Mouse (Mus musculus) liver, embryonic 14.5 days (tissue): ENCODE measurements around the gene Rusc2. TPM values are rescaled to one million over a fixed set of nuclear protein-coding genes. Genes with fewer than 3 reads are reported as not detected.

Experiments
- ATAC-seq: fragments of 200-750 bp; cut with Nextera tagmentation; 2 replicates; pipeline ENCODE4 v1.8.0; 2017; ENCODE audit warnings: moderate number of reproducible peaks, mild to moderate bottlenecking, moderate library complexity; ENCODE audit not compliant: insufficient read depth
- DNase-seq, 3 experiments: peaks; one replicate each; pipeline ENCODE4 v3.0.0-alpha.2; 2012 to 2013; ENCODE audit warnings: low read depth in 3 of 3, low spot score in 3 of 3
- H3K27ac ChIP-seq: fragments of 300-500 bp; sonication (generic); 2 replicates; pipeline ENCODE4 v1.5.1; 2014; ENCODE audit warnings: moderate library complexity, mild to moderate bottlenecking, control low read depth, inconsistent platforms
- H3K27me3 ChIP-seq: fragments of 300-500 bp; sonication (generic); 2 replicates; pipeline ENCODE4 v1.6.1; 2014; ENCODE audit warnings: mild to moderate bottlenecking, low read length, moderate library complexity; ENCODE audit not compliant: control insufficient read depth, insufficient read depth
- H3K36me3 ChIP-seq: fragments of 300-500 bp; sonication (generic); replicated peaks from 2 replicates; pipeline ENCODE4 v1.6.1; 2014; ENCODE audit warnings: low read depth; ENCODE audit not compliant: control insufficient read depth, insufficient read depth
- H3K4me1 ChIP-seq, 2 experiments: fragments of 200-500 bp in 1 of 2; fragments of 300-500 bp in 1 of 2; sonication (generic) in 1 of 2; replicated peaks; 2 replicates each; pipeline ENCODE4 v1.6.1; 2012 to 2014; ENCODE audit warnings: antibody characterized with exemption in 1 of 2, inconsistent platforms in 1 of 2, low read length in 1 of 2; ENCODE audit not compliant: control insufficient read depth in 2 of 2, insufficient read depth in 2 of 2
- H3K4me2 ChIP-seq: fragments of 300-500 bp; sonication (generic); 2 replicates; pipeline ENCODE4 v1.6.1; 2014; ENCODE audit warnings: low read depth, mild to moderate bottlenecking, control low read depth, moderate library complexity
- H3K4me3 ChIP-seq, 2 experiments: fragments of 200-500 bp in 1 of 2; fragments of 300-500 bp in 1 of 2; sonication (generic) in 1 of 2; 2 replicates each; pipeline ENCODE4 v1.5.1; 2012 to 2014; ENCODE audit warnings: low read depth in 2 of 2, low read length in 2 of 2, mild to moderate bottlenecking in 2 of 2, control low read depth in 1 of 2, inconsistent platforms in 1 of 2, moderate library complexity in 1 of 2; ENCODE audit not compliant: insufficient read depth in 1 of 2
- H3K9ac ChIP-seq: fragments of 300-500 bp; sonication (generic); replicated peaks from 2 replicates; pipeline ENCODE4 v1.6.1; 2014; ENCODE audit warnings: mild to moderate bottlenecking, control low read depth, moderate library complexity
- H3K9me3 ChIP-seq: fragments of 300-500 bp; sonication (generic); 2 replicates; pipeline ENCODE4 v1.6.1; 2016; ENCODE audit warnings: low read length, mixed read lengths; ENCODE audit not compliant: control insufficient read depth
- CTCF ChIP-seq: IDR thresholded peaks from 2 replicates; pipeline ENCODE4 v1.5.1; 2016; ENCODE audit warnings: antibody characterized with exemption, low read depth, control low read depth
- EP300 ChIP-seq: IDR thresholded peaks from 2 replicates; pipeline ENCODE4 v1.6.1; 2016; ENCODE audit warnings: antibody characterized with exemption, low read depth
- WGBS: fragments of 180-500 bp; shearing (Covaris S2); extraction: QIAGEN DNeasy Blood & Tissue Kit; methylation state at CpG from one replicate; pipeline ENCODE4 v1.1.7; 2014; ENCODE audit not compliant: insufficient replicate concordance; 5-methylcytosine and 5-hydroxymethylcytosine counted together
- polyA plus RNA-seq, 2 experiments: library from polyadenylated mRNA; depleted of rRNA in 1 of 2; stranded (reverse) in 1 of 2; unstranded in 1 of 2; fragments of >200 nt; fragmentation: Nextera tagmentation in 1 of 2; extraction: Ambion mirVana in 1 of 2; gene quantifications; 2 replicates each; pipeline versions ENCODE4 v1.2.1 to v1.2.3; 2012 to 2014

The Rusc2 gene
- polyA plus RNA-seq, 2 experiments: 0.28 to 0.50 TPM

GRCm38 (mm10) chr4:43398014-43398413, 16.2 kb downstream of the Rusc2 start:
- Histone ChIP-seq H3K4me1 (peaks cover 0 to 4% of the 10 kb centered on the region in 2 experiments; a peak in 1 of 4 replicates), H3K36me3 (no peaks in the 10 kb centered on the region), H3K4me2 (no peak overlapping the region), H3K9ac (no peak overlapping the region), H3K27ac (no peak overlapping the region), H3K4me3 (no peak overlapping the region), H3K27me3 (no peaks in the 10 kb centered on the region), H3K9me3 (no peaks in the 10 kb centered on the region)
- WGBS: 59% methylated on average over 4 of the region's 4 CpGs
- ATAC-seq: no peak
- no peak for TF ChIP-seq CTCF
- TF ChIP-seq EP300: no peak
- no peak for DNase-seq

- H3K27me3 ChIP-seq: no peaks in the 10 kb centered on the region
- no peak for ATAC-seq
- H3K4me3 ChIP-seq: no peak overlapping the region
- no peaks in the 10 kb centered on the region for H3K36me3 ChIP-seq
- 48% methylated on average over 17 of the region's 17 CpGs for WGBS
- TF ChIP-seq EP300 (no peak), CTCF (no peak)
- no peaks in the 10 kb centered on the region for H3K9me3 ChIP-seq
- H3K4me1 ChIP-seq: peaks cover 0 to 4% of the 10 kb centered on the region in 2 experiments; a peak in 1 of 4 replicates
- no peak overlapping the region for H3K4me2 ChIP-seq
- no peak overlapping the region for H3K27ac ChIP-seq
- H3K9ac ChIP-seq: no peak overlapping the region
- no peak for DNase-seq
These were observed 17.1 kb downstream of the Rusc2 start for GRCm38 (mm10) chr4:43398829-43399331.

GRCm38 (mm10) chr4:43399391-43400131, 17.8 kb downstream of the Rusc2 start:
- DNase-seq: no peak
- WGBS: 69% methylated on average over 31 of the region's 31 CpGs
- H3K4me1 ChIP-seq: peaks cover 0 to 4% of the 10 kb centered on the region in 2 experiments; a peak in 1 of 4 replicates
- ATAC-seq: no peak
- TF ChIP-seq EP300 (no peak), CTCF (no peak)
- no peaks in the 10 kb centered on the region for H3K36me3 ChIP-seq
- H3K4me3 ChIP-seq: no peak overlapping the region
- H3K4me2 ChIP-seq: no peak overlapping the region
- no peaks in the 10 kb centered on the region for H3K27me3 ChIP-seq
- no peaks in the 10 kb centered on the region for H3K9me3 ChIP-seq
- H3K9ac ChIP-seq: no peak overlapping the region
- H3K27ac ChIP-seq: no peak overlapping the region

GRCm38 (mm10) chr4:43400976-43401375, 19.2 kb downstream of the Rusc2 start:
- Histone ChIP-seq H3K4me3 (no peak overlapping the region), H3K27me3 (no peaks in the 10 kb centered on the region), H3K9me3 (no peaks in the 10 kb centered on the region), H3K4me2 (no peak overlapping the region), H3K36me3 (no peaks in the 10 kb centered on the region), H3K4me1 (no peaks in the 10 kb centered on the region), H3K27ac (no peak overlapping the region), H3K9ac (no peak overlapping the region)
- ATAC-seq (no peak), DNase-seq (no peak)
- TF ChIP-seq EP300 (no peak), CTCF (no peak)
- 42% methylated on average over 10 of the region's 10 CpGs for WGBS

GRCm38 (mm10) chr4:43401486-43401885, 19.7 kb downstream of the Rusc2 start:
- Histone ChIP-seq H3K9ac (no peak overlapping the region), H3K27me3 (no peaks in the 10 kb centered on the region), H3K27ac (no peak overlapping the region), H3K36me3 (no peaks in the 10 kb centered on the region), H3K4me2 (no peak overlapping the region), H3K4me3 (no peak overlapping the region), H3K9me3 (no peaks in the 10 kb centered on the region), H3K4me1 (no peaks in the 10 kb centered on the region)
- TF ChIP-seq EP300 (no peak), CTCF (no peak)
- no peak for DNase-seq
- ATAC-seq: no peak
- 63% methylated on average over 10 of the region's 10 CpGs for WGBS
